Mouse (Mus musculus) urinary bladder, adult 2 months (tissue): ENCODE data around the gene Nrp1. TPM values are rescaled to one million over a fixed set of nuclear protein-coding genes. Genes with fewer than 3 reads are reported as not detected.

Source experiments
- DNase-seq: peaks from one replicate; pipeline ENCODE4 v3.0.0; 2022; ENCODE audit warnings: low spot score
- polyA plus RNA-seq: library from polyadenylated mRNA; depleted of rRNA; stranded (reverse); fragments of >200 nt; gene quantifications from 2 replicates; pipeline ENCODE4 v1.2.3, GENCODE M21; 2012

Gene Nrp1
- polyA plus RNA-seq, 1 experiment: 23.4 TPM

DNA sequence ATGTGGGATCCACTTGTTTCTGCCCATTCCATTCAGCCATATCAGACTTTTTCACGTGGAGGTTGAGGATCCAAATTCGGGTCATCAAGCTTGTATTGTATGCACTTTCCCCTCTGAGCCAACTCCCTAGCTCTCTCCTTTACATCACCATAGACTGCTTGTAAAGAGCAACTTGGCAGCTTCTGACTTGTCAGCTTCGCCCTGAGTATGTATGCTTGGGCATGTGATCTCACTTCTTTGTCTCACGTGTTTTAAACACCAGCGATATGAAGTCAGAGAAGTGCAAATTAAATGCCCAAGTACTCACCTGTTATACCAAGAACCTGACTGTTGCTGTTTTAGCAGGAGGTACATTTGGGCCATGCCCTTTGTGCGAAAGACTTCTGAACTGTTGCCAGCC lies 12.6 kb downstream of the Nrp1 start:
- DNase-seq: no peak

DNA sequence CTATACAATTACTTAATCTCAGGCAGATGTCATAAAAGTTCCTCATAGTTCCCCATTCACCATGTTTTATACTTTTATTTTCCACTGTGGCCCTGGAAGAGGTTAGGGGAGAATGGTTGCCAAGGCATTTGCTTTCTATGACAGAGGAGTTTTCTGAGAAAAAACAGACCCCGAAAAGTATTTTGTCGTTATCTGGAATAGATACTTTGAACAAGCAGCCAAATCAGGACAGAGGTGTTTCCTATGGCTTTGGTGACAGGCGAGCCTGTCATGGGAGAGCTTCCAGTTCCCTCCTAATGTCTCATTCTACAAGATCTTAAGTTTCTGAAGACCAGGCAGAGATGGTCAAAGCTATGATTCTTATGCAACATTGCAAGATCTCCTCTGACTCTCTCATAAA lies 13.4 kb downstream of the Nrp1 start:
- no peak for DNase-seq

DNA sequence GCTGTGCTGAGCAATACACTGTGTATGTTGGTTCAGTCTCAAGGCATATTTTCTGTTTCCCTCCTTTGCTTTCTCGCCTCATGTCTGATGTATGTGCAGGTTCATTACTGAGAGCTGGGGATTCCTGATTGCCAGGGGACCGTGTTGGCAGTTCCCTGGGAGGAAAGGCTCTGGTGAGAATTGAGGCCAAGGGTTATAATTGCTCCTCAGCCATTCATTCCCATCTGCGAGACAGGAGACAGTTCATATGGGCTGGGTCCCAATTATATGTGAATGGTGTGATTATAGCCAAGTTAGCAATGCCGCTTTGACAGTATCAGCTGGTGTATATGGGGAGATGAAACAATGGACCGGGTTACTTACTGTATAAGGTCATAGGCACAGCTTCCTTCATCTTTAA lies 14.3 kb downstream of the Nrp1 start:
- no peak for DNase-seq

DNA sequence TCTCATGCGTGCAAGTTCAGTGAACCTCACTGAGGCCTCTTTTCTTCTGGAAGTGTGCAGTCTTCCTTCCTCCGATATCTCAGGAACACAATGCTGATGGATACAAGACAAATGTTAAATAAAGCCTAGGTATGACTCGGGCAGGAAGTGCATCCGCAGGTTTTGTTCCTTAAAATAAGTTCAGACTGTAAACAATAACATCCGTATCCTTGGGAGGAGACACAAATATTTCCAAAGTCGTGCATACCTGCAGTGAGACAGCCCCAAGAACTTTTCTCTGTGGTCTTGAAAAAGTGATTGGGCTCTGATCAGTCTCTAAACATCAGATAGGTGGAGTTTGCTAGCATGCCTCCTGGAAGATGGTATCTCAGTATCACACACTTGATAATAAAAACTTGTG lies 15.0 kb downstream of the Nrp1 start:
- no peak for DNase-seq

DNA sequence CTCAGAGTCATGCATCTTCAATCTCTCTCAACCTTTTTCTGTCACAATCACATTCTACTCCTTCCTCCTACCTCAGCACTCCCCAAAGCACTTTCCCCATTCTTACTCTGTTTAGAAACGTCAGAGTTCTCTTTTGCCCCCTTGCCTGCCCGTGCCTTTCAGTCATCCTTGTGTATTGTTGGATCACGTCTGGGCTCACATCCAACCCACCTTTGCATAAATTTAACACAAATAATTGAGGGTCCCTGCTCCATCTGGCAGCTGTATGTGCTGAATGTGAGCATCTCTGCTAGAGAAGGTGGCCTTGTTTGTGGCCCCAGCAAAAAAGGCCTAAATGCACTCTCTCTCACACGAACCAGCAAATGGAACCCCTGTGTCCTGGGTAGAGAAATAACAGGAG lies 16.9 kb downstream of the Nrp1 start:
- DNase-seq: no peak

DNA sequence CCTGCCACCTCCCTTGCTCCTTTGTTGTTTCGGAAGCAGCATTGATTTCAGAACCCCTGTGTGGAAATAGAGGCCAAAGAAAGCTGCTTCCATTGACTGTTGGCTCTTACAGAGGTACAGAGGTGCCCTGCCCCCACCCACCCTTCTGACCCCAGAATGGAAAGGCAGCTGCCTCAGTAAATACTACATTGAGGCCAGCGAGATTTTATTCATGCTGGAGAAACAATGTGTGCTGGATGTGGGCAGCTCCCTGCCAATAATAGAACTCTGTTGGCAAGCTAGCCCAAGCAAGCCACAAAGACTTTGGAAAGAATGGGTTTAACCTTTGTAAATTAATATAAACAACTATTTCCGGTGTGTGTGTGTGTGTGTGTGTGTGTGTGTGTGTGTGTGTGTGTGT lies 24.8 kb downstream of the Nrp1 start:
- DNase-seq: no peak

DNA sequence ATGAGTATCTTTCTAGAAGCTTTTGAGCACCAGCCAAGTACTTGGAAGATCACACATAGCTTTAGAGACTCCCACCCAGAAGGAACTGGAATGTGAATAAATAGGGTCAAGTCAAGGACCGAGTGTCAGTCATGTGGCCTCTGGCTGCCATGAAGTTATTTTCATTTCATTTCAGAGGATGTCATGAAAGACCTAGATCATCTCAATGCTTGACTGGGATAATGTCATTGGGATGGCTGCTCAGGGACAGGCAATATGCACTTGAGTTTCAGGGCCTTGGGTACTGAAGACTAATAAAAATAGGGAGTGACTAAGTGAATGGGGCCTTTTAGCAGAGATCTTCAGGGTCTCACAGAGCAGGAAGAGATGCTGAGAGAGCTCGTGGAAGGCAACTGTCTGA lies 26.0 kb downstream of the Nrp1 start:
- DNase-seq: no peak

DNA sequence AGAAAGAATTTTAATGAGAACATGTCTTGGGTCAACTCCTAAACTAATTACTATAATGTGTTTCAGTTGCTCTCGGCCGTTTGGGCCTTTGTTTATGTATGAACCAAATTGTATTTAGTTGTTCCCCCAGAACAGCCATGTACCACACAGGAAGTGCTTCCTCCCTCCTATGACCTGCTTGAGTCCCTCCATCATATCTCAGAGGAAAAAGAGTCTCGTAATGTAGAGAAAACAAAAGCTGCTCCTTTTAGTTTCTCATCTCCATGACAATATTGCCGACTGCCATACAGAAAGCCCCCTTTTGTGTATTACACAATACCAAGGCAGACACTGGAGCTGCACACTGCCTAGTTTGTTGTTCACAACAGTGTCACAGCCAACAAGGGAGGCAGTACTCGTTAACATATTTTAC lies 26.5 kb downstream of the Nrp1 start:
- DNase-seq: no peak

DNA sequence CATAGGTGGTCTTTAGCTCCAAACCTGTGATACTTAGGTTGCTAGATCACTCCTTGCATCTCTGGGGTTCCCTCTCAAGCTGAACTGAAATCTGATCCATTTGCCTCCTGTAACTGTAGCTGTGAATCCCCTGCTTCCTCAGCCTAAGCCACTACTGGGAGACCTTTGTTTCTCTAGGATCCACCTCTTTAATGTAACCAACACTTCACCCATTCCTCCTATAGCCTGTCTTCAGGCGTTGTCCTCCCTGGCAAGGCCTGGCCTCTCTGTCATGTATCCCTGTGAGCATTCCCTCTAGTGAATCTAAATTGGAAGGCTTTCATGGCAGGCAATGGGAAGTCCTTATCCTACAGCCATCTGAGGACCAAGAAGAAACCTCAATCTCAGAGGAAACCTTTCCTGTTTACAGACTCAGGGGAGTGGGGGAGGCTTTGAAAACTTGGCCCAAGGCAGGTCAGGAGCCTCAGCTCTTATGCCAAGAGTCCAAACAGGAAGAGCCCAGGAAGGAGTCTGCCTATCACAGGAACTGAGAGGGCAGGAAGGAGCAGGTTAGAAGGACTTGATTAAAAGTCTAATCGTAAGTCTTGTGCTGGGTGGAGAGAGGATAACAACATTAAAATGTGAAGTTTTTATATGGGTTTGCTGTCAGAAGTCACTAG lies 28.7 kb downstream of the Nrp1 start:
- no peak for DNase-seq

DNA sequence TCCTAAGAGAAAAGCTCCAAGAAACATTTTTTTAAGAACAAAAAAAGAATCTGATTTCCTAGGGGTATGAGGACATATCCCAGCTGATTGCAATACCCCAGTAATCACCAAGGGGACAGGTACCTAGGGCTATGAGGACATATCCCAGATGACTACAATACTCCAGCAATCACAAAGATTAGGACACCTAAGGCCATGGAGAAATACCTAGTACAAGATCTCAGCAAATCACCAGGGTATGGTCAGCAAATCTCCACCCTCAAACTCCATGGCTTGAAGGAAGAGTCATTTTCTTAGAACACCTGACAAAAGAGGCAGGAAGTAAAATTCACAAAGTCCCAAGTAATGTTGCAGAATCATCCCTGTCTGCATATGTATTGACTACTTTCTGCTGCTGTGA lies 32.4 kb downstream of the Nrp1 start:
- DNase-seq: no peak

DNA sequence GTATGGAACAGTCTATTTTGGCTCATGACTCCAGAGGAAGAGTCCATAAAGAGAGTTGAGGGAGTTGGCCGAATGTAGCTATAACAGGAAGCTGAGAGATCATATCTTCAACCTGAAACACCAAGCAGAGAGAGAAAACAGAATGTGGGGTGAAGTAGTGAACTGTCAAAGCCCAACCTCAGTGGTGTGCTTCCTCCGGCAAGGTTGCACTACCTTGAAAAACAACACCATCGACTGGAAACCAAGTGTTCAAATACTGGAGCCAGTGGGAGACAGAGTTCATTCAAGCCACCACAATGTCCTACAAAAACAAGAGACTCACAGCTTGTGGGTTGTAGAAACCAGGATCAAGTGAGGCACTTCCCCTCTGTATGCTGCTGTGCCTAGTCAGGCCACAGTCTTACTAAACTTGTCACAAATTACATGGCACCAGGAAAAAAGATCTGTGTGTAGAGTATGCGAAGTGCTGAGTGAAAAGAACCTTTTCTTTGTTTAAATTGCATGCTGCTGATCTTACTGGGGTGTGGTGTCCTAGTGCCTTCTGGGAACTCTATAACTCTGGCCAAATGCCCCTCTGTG lies 32.9 kb downstream of the Nrp1 start:
- no peak for DNase-seq

DNA sequence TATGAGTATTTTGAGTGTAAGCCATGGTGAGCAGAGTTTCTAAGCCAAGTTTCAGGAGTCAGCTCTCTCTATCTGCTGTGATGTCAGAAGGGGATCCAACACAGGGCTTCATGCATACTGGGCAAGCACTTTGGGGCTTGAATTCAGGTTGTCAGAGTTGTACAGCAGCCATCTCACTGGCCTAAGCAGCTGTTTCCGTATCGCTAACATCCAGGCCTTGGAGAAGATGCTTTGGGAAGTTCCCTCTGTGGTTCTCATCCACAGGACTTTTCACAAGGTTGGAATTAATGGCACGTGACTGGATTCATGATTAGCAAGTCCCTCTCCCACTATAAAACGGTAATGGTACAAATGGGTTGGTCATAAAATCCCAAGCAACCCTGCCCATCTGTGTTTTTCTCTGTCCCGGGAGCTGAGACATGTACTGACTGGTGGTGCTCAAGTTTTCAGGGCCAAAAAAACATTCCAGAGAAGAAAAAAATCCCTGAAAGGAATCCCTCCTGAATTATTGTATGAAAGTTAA lies 36.3 kb downstream of the Nrp1 start:
- no peak for DNase-seq

DNA sequence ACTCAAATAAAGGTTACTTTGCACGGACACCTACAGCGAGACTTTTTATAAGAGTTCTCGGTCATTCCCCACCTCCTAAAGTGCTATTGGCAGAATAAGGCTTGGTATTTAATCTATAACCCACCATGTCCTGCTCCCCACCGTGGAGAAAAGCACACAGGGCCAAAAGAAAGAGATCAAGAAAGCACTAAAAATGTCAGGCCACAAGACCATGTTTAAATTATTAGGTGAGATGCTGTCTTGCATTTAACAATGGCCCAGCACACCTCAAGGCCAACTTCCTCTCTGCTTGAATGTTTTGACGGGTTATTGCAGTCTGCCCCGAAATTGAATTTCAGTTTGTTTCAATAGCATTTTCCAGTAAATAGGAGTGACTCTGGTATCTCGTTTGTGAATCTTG lies 38.6 kb downstream of the Nrp1 start:
- no peak for DNase-seq

DNA sequence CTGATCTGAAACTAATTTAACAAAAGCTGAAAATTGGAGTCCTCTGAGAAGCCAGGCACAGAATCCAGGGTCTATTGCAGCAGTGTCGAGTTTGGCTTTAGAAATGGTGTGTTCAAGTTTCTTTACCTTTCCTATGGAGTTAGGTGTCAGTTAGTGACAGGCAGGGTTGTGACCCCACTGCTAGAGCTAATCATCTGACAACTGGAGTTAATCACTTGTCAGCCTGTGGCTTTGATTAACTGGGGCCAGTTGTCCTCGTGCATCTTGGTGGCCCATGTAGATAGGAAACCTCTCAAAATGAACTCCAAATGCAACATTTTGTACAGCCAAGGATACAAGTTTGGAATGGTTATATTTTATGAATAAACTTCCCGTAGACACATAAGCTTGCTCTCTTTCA lies 39.0 kb downstream of the Nrp1 start:
- DNase-seq: no peak

DNA sequence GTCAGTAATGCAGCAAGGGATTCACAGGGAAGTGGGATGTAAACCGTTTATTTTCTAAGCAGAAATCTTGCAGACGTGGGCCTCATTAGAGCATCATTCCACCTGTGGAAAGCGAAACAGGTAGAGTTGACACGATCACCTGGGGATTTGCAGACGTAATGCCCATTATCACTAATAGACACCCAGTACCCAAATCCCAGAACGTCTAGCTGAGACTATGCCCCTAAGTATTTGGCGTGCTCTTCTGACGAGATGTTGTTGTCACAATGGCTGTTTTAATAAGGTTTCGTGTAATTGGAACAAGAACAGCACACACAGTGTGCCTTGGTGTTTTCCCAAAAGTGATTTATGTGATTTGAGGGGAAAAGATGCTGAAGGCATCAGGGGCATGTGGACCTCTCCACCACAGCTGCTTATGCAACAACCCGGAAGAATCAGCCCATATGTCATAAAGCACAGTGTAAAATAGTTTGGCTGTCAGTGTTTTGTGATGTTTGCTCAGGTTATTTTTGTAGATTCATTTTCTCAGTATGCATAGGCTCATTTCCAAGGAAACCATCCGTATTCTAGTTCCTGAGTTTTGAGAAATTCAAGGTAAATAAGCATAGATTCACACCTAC lies 40.2 kb downstream of the Nrp1 start:
- DNase-seq: no peak

DNA sequence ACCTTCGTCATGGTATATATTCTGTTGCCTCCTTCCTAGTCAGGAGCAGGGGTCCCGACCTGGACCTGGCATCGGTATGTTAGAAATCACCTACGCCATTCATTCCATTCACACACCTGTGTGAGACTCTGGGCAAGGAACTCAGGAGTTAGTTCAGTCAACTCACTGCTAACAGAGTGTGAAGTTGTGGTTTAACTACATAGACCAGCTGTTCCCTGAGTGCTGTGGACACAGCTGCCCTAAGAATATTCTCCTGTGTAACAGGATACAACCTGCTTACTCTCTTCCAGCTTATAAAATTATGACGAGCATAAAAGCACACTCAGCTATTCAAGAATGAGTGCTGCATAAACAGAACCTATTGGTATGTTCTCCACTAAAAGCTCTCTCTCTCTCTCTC lies 41.9 kb downstream of the Nrp1 start:
- DNase-seq: no peak

DNA sequence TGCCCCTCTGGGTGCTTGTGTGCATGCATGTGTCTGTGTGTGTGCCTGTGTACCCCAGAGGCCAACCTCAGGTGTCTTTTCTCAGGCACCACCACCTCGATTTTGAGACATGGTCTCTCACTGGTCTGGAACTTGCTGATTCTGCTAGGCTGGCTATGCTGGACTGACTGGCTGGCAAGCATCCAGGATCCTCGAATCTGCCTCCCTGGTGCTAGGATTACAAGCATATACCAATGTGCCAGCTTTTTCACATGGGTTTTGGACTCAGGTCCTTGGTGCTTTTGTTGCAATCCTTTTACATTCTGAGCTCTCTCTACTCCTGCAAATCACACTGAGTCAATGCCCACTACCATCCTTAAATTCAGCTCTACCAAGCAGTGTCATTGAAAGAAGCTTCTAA lies 46.5 kb downstream of the Nrp1 start:
- DNase-seq: no peak

DNA sequence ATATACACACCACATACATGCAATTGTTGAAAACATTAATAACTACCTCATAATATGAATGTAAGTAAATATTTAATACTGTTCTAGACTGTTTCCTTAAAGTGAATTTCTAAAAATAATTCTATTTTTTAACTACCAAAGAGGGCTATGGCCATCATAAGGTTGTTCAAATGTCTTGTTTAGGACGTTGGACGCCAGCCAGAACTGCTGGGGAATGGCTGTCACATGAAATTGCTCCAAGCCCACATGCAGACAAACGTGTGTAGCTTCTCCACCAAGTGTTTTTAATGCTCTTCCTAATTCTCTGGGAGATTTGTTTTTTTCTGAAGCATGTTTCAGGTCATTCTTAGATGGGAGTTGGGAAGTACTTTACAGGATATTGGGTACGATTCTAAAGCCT lies 55.0 kb downstream of the Nrp1 start:
- no peak for DNase-seq

DNA sequence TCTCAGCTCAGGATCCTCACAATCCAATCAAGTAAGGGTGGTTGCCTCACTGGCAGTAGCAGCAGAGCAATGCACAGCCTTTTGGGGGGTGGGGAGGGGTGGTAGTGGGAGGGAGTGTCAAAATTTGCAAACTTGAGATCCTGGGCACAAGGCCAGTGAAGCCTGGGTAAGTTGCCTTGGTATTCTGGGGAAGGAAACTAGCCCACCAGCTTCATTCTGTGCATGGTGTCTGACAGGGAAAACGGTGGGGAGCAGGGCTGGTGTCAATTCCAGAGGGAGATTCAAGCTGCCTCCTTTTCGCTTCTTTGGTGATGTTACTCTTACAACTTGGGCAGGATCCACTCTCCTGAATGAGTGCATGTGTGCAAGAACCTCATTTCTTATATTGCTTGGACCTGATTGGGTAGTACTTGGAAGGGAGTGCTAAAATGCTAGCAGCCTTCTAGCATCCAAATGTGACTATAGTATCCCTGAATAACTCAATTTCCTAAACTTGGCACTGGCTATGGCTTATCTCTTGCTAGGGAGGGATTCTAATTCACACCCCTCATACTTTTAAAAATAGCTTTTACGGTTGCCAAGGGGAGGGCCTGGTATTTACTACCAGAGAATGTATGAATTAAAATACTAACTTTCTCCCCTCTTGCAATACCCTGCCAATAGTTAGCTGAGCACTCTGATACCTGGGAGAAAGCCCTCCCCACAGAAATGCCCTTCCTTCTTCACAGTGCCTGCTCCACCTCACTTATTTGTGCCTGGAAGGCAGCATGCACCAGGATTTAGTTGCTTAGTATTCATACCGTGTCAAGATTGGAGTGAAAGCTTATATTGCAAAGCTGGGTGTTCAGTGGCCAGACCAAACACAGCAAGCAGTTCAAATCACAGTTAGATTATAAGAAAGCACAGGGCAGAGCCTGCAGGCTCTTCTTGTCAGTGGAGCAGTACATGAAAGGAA lies 57.6 kb downstream of the Nrp1 start:
- DNase-seq: no peak

DNA sequence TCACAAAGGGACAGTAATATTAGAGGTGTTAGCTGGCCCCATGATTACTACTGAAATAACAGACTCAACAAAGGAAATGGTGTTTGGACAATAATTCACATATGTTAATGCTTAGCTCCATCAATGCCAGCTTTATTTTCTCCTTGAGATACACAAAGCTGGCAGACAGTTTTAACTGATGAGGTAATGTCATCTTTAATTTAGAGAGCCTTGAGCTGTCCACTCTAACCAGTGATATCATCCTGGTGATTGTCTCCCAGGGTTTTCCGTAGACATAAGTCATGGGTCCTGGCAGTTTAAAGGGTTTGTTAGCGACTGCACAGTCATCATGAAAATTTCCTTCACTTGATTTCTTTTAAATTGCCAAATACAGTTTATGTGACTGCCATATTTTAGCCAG lies 58.5 kb downstream of the Nrp1 start:
- DNase-seq: no peak

DNA sequence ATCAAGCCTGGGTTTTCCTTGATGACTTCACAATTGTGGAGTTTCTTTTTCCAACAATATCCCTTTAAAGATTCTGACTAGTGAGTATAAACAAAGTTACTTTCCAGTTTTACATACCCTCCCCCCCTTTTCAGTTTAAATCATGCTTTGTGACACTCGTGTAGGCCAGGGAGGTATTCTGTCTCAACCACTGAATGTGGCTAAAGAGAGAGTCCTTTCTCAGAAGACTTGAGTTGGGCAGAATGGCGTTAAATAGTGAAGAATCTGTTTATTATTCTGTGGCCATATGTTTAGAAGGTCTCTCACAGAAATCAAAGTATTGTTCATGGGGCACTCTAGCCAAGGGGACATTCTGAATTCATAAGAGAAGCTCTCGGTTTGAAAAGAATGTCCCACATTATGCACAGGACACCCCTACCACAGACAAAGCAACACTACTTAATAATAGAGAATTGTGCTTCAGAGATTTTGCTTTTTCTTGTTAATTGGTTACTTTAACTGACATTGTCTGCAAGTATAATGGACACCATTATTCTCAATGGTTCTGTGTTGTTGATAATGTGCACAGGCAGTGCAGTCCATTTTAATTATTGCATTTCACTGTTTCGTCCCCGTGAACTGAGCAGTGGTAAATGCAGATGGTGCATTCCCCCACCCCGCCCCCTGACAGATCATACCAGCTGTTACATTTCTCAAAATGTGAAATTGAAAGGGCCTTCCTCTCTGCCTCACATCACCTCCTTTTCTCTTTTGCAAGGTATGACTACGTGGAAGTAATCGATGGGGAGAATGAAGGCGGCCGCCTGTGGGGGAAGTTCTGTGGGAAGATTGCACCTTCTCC lies 59.8 kb downstream of the Nrp1 start:
- no peak for DNase-seq
